Mouse (Mus musculus) forebrain, embryonic 15.5 days (tissue): ENCODE data around the gene Gp1bb. TPM values are rescaled to one million over a fixed set of nuclear protein-coding genes. Genes with fewer than 3 reads are reported as not detected.

Experiments
- ATAC-seq: fragments of 200-750 bp; cut with Nextera tagmentation; replicated peaks from 2 replicates; pipeline ENCODE4 v1.8.0; 2017; ENCODE audit warnings: mild to moderate bottlenecking, moderate TSS enrichment, moderate library complexity
- H3K27ac ChIP-seq: fragments of 300-500 bp; sonication (generic); replicated peaks from 2 replicates; pipeline ENCODE4 v1.5.1; 2015; ENCODE audit warnings: mild to moderate bottlenecking, inconsistent platforms
- H3K27me3 ChIP-seq: fragments of 300-500 bp; sonication (generic); 2 replicates; pipeline ENCODE4 v1.6.1; 2015; ENCODE audit warnings: inconsistent platforms
- H3K36me3 ChIP-seq: fragments of 300-500 bp; sonication (generic); 2 replicates; pipeline ENCODE4 v1.6.1; 2015; ENCODE audit warnings: mild to moderate bottlenecking, inconsistent platforms
- H3K4me1 ChIP-seq: fragments of 300-500 bp; sonication (generic); 2 replicates; pipeline ENCODE4 v1.6.1; 2015; ENCODE audit warnings: inconsistent platforms
- H3K4me2 ChIP-seq: fragments of 300-500 bp; sonication (generic); replicated peaks from 2 replicates; pipeline ENCODE4 v1.6.1; 2015; ENCODE audit warnings: mild to moderate bottlenecking, inconsistent platforms
- H3K4me3 ChIP-seq: fragments of 300-500 bp; sonication (generic); 2 replicates; pipeline ENCODE4 v1.5.1; 2015; ENCODE audit warnings: mild to moderate bottlenecking, inconsistent platforms
- H3K9ac ChIP-seq: fragments of 300-500 bp; sonication (generic); replicated peaks from 2 replicates; pipeline ENCODE4 v1.6.1; 2015; ENCODE audit warnings: mild to moderate bottlenecking, inconsistent platforms
- H3K9me3 ChIP-seq: fragments of 300-500 bp; sonication (generic); 2 replicates; pipeline ENCODE4 v1.6.1; 2016; ENCODE audit warnings: inconsistent platforms
- WGBS: fragments of 180-500 bp; shearing (Covaris S2); methylation state at CpG from one replicate; pipeline ENCODE4 v1.1.7; 2015; ENCODE audit warnings: mixed read lengths; 5-methylcytosine and 5-hydroxymethylcytosine counted together
- polyA plus RNA-seq: library from polyadenylated mRNA; unstranded; fragments of >200 nt; fragmentation: Nextera tagmentation; extraction: Ambion mirVana; gene quantifications from 2 replicates; pipeline ENCODE4 v1.2.1, GENCODE M21; 2015

The Gp1bb gene
- polyA plus RNA-seq, 1 experiment from 2014 or later: 9.7 TPM

DNA sequence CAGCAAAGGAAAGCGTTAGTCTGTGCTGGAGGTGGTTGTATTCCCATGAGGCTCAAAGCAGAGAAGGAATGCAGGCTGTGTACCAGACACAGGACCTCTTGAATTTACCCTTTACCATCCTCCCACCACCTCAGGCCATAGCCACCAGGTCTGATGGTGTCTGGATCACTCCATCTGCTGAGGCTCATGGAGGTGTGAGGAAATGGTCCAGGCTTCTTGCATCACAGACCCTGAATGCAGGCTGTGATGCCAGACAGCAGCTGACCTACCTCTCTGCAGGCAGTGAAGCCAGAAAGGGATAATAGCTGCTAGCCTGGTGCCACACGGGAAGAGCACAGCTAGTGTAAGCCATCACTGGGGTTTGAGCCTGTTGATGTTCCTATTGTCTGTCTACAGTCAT, 16.2 kb upstream of the Gp1bb start:
- no peak overlapping the region for H3K9ac ChIP-seq
- no peaks in the 10 kb centered on the region for H3K36me3 ChIP-seq
- 42% methylated on average over 2 of the region's 2 CpGs for WGBS
- no peaks in the 10 kb centered on the region for H3K4me1 ChIP-seq
- no peaks in the 10 kb centered on the region for H3K9me3 ChIP-seq
- ATAC-seq: no peak
- no peak overlapping the region for H3K4me2 ChIP-seq
- no peak overlapping the region for H3K27ac ChIP-seq
- no peak overlapping the region for H3K4me3 ChIP-seq
- no peaks in the 10 kb centered on the region for H3K27me3 ChIP-seq

GRCm38 (mm10) chr16:18636804-18637203, 14.6 kb upstream of the Gp1bb start:
- Histone ChIP-seq H3K27ac (no peak overlapping the region), H3K4me2 (no peak overlapping the region), H3K4me3 (no peak overlapping the region), H3K27me3 (no peaks in the 10 kb centered on the region), H3K9me3 (no peaks in the 10 kb centered on the region), H3K9ac (no peak overlapping the region), H3K4me1 (no peaks in the 10 kb centered on the region), H3K36me3 (no peaks in the 10 kb centered on the region)
- no peak for ATAC-seq
- WGBS: 40% methylated on average over 3 of the region's 3 CpGs

- 82% methylated on average over 5 of the region's 5 CpGs for WGBS
- Histone ChIP-seq H3K27me3 (no peaks in the 10 kb centered on the region), H3K9me3 (no peaks in the 10 kb centered on the region), H3K36me3 (no peaks in the 10 kb centered on the region), H3K27ac (no peak overlapping the region), H3K4me1 (no peaks in the 10 kb centered on the region), H3K9ac (no peak overlapping the region), H3K4me3 (no peak overlapping the region), H3K4me2 (no peak overlapping the region)
- ATAC-seq: no peak
Measured at GRCm38 (mm10) chr16:18636401-18636800, 14.2 kb upstream of the Gp1bb start.

- Histone ChIP-seq H3K4me2 (no peak overlapping the region), H3K36me3 (no peaks in the 10 kb centered on the region), H3K27ac (no peak overlapping the region), H3K4me3 (no peak overlapping the region), H3K9ac (no peak overlapping the region), H3K4me1 (peaks cover 12% of the 10 kb centered on the region), H3K27me3 (no peaks in the 10 kb centered on the region), H3K9me3 (no peaks in the 10 kb centered on the region)
- WGBS: 3% methylated on average over 1 of the region's 1 CpGs
- no peak for ATAC-seq
Measured at GRCm38 (mm10) chr16:18633333-18633732, 11.1 kb upstream of the Gp1bb start.

DNA sequence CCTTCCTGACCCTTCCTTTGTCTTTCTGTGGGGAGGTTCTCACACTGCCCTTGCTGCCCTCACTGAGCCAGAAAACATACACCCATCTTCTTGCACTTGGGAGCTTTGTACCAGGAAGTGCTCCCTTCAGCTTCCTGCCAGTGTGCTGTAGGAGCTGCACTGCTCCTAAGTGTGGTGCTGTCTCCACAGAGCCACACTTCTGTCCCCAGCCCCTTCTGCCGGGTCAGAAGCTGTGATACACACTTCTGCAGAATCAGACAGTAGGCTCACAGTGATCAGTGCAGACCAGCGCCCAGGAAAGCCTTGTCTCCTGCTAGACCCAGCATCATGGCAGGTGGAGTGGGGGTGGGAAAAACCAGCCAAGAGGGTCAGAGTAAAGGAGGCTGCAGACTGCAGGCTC, 10.6 kb upstream of the Gp1bb start:
- H3K27ac ChIP-seq: no peak overlapping the region
- no peak overlapping the region for H3K4me2 ChIP-seq
- H3K9me3 ChIP-seq: no peaks in the 10 kb centered on the region
- H3K4me1 ChIP-seq: peaks cover 17% of the 10 kb centered on the region
- no peaks in the 10 kb centered on the region for H3K36me3 ChIP-seq
- no peak overlapping the region for H3K9ac ChIP-seq
- ATAC-seq: no peak
- 57% methylated on average over 2 of the region's 2 CpGs for WGBS
- no peak overlapping the region for H3K4me3 ChIP-seq
- H3K27me3 ChIP-seq: no peaks in the 10 kb centered on the region

- Histone ChIP-seq H3K4me1 (peaks cover 25% of the 10 kb centered on the region), H3K4me3 (no peak overlapping the region), H3K27me3 (no peaks in the 10 kb centered on the region), H3K9ac (no peak overlapping the region), H3K9me3 (no peaks in the 10 kb centered on the region), H3K4me2 (no peak overlapping the region), H3K27ac (no peak overlapping the region), H3K36me3 (no peaks in the 10 kb centered on the region)
- 39% methylated on average over 3 of the region's 3 CpGs for WGBS
- no peak for ATAC-seq
Measured at GRCm38 (mm10) chr16:18632059-18632458, 9.9 kb upstream of the Gp1bb start.

DNA sequence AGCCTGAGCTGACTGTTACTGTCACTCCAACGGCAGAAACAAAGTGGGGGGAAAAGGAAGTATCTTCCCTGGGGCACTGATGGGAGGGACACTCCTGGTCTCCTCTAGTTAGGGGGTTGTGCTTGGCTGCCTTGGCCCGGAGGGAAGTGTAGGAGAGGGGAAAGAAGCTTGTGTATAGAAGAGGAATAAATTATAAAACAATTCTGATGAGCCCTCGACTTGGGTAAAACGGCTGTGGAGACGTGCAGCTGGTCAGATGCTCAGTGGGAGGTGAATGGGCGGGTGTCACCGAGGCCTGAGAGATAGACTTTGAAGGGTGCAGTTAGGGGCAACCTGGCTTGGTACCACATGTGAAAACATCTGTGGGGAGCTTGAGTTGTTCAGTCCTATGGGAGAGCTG, 8.9 kb upstream of the Gp1bb start:
- H3K27ac ChIP-seq: no peak overlapping the region
- H3K4me2 ChIP-seq: no peak overlapping the region
- no peaks in the 10 kb centered on the region for H3K36me3 ChIP-seq
- ATAC-seq: no peak
- H3K27me3 ChIP-seq: no peaks in the 10 kb centered on the region; the same call in 1 of the 2 replicates
- no peak overlapping the region for H3K9ac ChIP-seq
- 66% methylated on average over 7 of the region's 7 CpGs for WGBS
- peaks cover 34% of the 10 kb centered on the region for H3K4me1 ChIP-seq
- H3K9me3 ChIP-seq: no peaks in the 10 kb centered on the region
- H3K4me3 ChIP-seq: no peak overlapping the region

DNA sequence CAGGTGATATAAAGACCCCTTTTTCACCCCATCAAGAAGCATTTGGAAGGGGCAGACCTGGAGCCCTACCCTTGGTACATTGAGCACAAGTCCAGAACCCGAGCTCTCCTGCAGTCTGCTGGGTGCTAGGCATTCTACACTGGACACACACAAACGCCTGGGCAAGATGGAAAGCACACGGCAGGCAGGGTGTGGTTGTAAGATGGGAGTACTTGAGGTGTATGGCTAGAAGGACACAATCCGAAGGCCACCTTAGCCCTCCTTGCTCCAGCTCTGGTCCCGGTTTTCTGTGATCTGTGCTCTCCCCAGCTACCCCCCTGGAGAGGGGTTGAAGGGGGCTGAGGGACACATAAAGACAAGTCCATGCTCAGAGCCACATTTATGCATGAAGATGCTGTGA, 8.1 kb upstream of the Gp1bb start:
- H3K9ac ChIP-seq: peak overlapping the region; percentile 96
- peaks cover under 1% of the 10 kb centered on the region; the same call in 1 of the 2 replicates for H3K36me3 ChIP-seq
- ATAC-seq: peak; percentile 6
- H3K4me3 ChIP-seq: peak overlapping the region; percentile 87
- peak overlapping the region; percentile 79; the same call in 1 of the 2 replicates for H3K27ac ChIP-seq
- peaks cover 8% of the 10 kb centered on the region for H3K27me3 ChIP-seq
- peaks cover 42% of the 10 kb centered on the region for H3K4me1 ChIP-seq
- no peaks in the 10 kb centered on the region for H3K9me3 ChIP-seq
- peak overlapping the region; percentile 87 for H3K4me2 ChIP-seq
- 46% methylated on average over 5 of the region's 5 CpGs for WGBS

- under 1% methylated on average over 55 of the region's 93 CpGs for WGBS
- Histone ChIP-seq H3K36me3 (peaks cover 7% of the 10 kb centered on the region), H3K27ac (peak within 1 kb of the TSS; percentile 79), H3K4me3 (peak within 1 kb of the TSS; percentile 87), H3K27me3 (peaks cover 15% of the 10 kb centered on the region), H3K9ac (peak within 1 kb of the TSS; percentile 96), H3K9me3 (no peaks in the 10 kb centered on the region), H3K4me2 (peak within 1 kb of the TSS; percentile 87), H3K4me1 (peaks cover 43% of the 10 kb centered on the region)
- ATAC-seq: peak; percentile 46
Measured at GRCm38 (mm10) chr16:18629390-18630231, 7.4 kb upstream of the Gp1bb start, which contains the start of gene Sept5. Sept5 (minus strand) TSS chr16:18629954.

- H3K27ac ChIP-seq: peak overlapping the region; percentile 79
- H3K27me3 ChIP-seq: peaks cover 21% of the 10 kb centered on the region
- H3K9me3 ChIP-seq: no peaks in the 10 kb centered on the region
- H3K4me2 ChIP-seq: peak overlapping the region; percentile 87
- peaks cover 14% of the 10 kb centered on the region for H3K36me3 ChIP-seq
- no peak for ATAC-seq
- peak overlapping the region; percentile 87 for H3K4me3 ChIP-seq
- peak overlapping the region; percentile 96 for H3K9ac ChIP-seq
- WGBS: 23% methylated on average over 2 of the region's 2 CpGs
- H3K4me1 ChIP-seq: peaks cover 43% of the 10 kb centered on the region
Measured at GRCm38 (mm10) chr16:18628948-18629340, 6.7 kb upstream of the Gp1bb start.

DNA sequence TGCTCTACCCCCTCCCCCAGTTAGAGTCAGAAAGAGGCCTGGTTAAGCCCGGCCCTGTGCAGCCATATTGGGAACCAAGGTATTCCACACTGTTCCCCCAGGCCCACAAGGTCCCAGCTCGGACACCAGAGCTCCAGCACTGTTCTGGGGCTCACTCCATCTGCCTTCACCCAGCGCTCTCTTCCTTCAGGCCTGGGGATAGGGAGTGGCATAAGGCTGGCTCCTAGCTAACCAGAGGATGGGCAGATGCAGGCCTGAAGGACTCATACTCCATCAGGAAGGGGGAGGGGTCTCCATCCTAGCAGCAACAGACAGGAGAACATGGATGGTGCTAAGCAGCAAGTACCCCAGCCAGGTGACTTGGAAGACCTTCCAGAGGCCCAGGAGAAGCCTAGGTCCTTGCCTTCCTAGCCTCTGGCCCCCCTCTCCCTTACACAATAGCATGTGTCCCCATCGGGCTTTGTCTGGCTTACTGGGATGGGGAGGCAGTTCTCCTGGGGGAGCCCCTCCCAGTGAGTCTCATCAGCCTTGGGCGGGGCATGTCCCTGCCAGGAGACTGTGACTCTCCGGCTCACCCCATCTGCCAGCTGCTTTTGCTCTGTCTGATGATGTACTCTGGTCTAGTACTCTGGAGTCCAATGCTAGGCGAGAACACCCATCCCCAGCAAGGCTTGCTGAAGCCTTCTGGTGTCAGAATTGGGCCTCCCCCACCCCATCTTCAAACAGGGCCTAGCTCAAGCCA, 6.2 kb upstream of the Gp1bb start:
- Histone ChIP-seq H3K9ac (peak overlapping the region; percentile 96), H3K4me3 (peak overlapping the region; percentile 87), H3K9me3 (no peaks in the 10 kb centered on the region), H3K36me3 (peaks cover 20% of the 10 kb centered on the region), H3K27ac (peak overlapping the region; percentile 79), H3K4me2 (peak overlapping the region; percentile 87), H3K4me1 (peaks cover 43% of the 10 kb centered on the region), H3K27me3 (peaks cover 27% of the 10 kb centered on the region)
- WGBS: 54% methylated on average over 7 of the region's 7 CpGs
- ATAC-seq: peak; percentile 6; the same call in 1 of the 2 replicates

- Histone ChIP-seq H3K9me3 (no peaks in the 10 kb centered on the region), H3K4me1 (peaks cover 43% of the 10 kb centered on the region), H3K27me3 (peaks cover 39% of the 10 kb centered on the region), H3K36me3 (peaks cover 31% of the 10 kb centered on the region), H3K4me3 (peak overlapping the region; percentile 87), H3K27ac (no peak overlapping the region), H3K4me2 (peak overlapping the region; percentile 87), H3K9ac (no peak overlapping the region)
- ATAC-seq: no peak
- WGBS: 56% methylated on average over 3 of the region's 3 CpGs
Measured at GRCm38 (mm10) chr16:18627163-18627562, 5.0 kb upstream of the Gp1bb start.
